Mouse (Mus musculus) cerebellum, adult 2 months (tissue): ENCODE results near the gene Dlk2.

Source experiments
- CTCF ChIP-seq: fragments of 200-500 bp; IDR thresholded peaks from 2 replicates; pipeline ENCODE4 v1.5.1; 2011; ENCODE audit warnings: low read depth, mild to moderate bottlenecking, control low read depth, low read length, moderate library complexity, borderline replicate concordance; ENCODE audit not compliant: insufficient read depth
- POLR2A ChIP-seq: fragments of 200-500 bp; IDR thresholded peaks from 2 replicates; pipeline ENCODE4 v1.6.1; 2011; ENCODE audit warnings: low read length, control low read depth, borderline replicate concordance; ENCODE audit not compliant: insufficient read depth

- TF ChIP-seq POLR2A, result no peak
- TF ChIP-seq CTCF, result no peak
These were observed 29.0 kb upstream of the Dlk2 start for GRCm38 (mm10) chr17:46268026-46268720.
